Mouse (Mus musculus) embryonic facial prominence, embryonic 13.5 days (tissue): ENCODE results near the gene Gm10720. TPM values are rescaled to one million over a fixed set of nuclear protein-coding genes. Genes with fewer than 3 reads are reported as not detected.
"Not testable (repeated sequence)": the region's sequence is repeated elsewhere in the genome, so short reads cannot be mapped to it uniquely, and the experiment has no call there.

Source experiments
- ATAC-seq: fragments of 200-750 bp; cut with Nextera tagmentation; 2 replicates; pipeline ENCODE4 v1.8.0; 2017; ENCODE audit warnings: low read depth; ENCODE audit not compliant: insufficient number of reproducible peaks, insufficient read depth, low FRiP score, low TSS enrichment
- H3K27ac ChIP-seq: fragments of 300-500 bp; sonication (generic); 2 replicates; pipeline ENCODE4 v1.5.1; 2015; ENCODE audit warnings: moderate library complexity, mild to moderate bottlenecking, inconsistent platforms
- H3K27me3 ChIP-seq: fragments of 300-500 bp; sonication (generic); 2 replicates; pipeline ENCODE4 v1.6.1; 2015; ENCODE audit warnings: mild to moderate bottlenecking, inconsistent platforms
- H3K36me3 ChIP-seq: fragments of 300-500 bp; sonication (generic); 2 replicates; pipeline ENCODE4 v1.6.1; 2015; ENCODE audit warnings: mild to moderate bottlenecking, inconsistent platforms
- H3K4me1 ChIP-seq: fragments of 300-500 bp; sonication (generic); 2 replicates; pipeline ENCODE4 v1.6.1; 2015; ENCODE audit warnings: inconsistent platforms
- H3K4me2 ChIP-seq: fragments of 300-500 bp; sonication (generic); 2 replicates; pipeline ENCODE4 v1.6.1; 2015; ENCODE audit warnings: moderate library complexity, mild to moderate bottlenecking, inconsistent platforms
- H3K4me3 ChIP-seq: fragments of 300-500 bp; sonication (generic); 2 replicates; pipeline ENCODE4 v1.5.1; 2015; ENCODE audit warnings: mild to moderate bottlenecking, inconsistent platforms
- H3K9ac ChIP-seq: fragments of 300-500 bp; sonication (generic); 2 replicates; pipeline ENCODE4 v1.6.1; 2015; ENCODE audit warnings: mild to moderate bottlenecking, inconsistent platforms
- H3K9me3 ChIP-seq: fragments of 300-500 bp; sonication (generic); 2 replicates; pipeline ENCODE4 v1.6.1; 2016; ENCODE audit warnings: inconsistent platforms
- WGBS: fragments of 180-500 bp; shearing (Covaris S2); methylation state at CpG from one replicate; pipeline ENCODE4 v1.1.7; 2015; ENCODE audit warnings: mixed read lengths; 5-methylcytosine and 5-hydroxymethylcytosine counted together
- polyA plus RNA-seq: library from polyadenylated mRNA; unstranded; fragments of >200 nt; fragmentation: Nextera tagmentation; extraction: Ambion mirVana; gene quantifications from 2 replicates; pipeline ENCODE4 v1.2.1, GENCODE M21; 2015

Gene Gm10720
- not detected in 2 replicates for polyA plus RNA-seq

DNA sequence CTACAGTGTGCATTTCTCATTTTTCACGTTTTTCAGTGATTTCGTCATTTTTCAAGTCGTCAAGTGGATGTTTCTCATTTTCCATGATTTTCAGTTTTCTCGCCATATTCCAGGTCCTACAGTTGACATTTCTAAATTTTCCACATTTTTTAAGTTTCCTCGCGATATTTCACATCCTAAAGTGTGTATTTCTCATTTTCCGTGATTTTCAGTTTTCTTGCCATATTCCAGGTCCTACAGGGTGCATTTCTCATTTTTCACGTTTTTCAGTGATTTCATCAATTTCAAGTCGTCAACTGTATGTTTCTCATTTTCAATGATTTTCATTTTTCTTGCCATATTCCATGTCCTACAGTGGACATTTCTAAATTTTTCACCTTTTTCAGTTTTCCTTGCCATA lies at the start of gene Gm10720:
Gene Gm10720 (plus strand): TSS at position 301 of the 400 bp plus-strand sequence.
- not testable (repeated sequence) for H3K9ac ChIP-seq, H3K4me3 ChIP-seq, ATAC-seq, H3K27me3 ChIP-seq, H3K9me3 ChIP-seq, H3K27ac ChIP-seq, H3K4me1 ChIP-seq, H3K36me3 ChIP-seq, H3K4me2 ChIP-seq
- 73% methylated on average over 5 of the region's 9 CpGs for WGBS

DNA sequence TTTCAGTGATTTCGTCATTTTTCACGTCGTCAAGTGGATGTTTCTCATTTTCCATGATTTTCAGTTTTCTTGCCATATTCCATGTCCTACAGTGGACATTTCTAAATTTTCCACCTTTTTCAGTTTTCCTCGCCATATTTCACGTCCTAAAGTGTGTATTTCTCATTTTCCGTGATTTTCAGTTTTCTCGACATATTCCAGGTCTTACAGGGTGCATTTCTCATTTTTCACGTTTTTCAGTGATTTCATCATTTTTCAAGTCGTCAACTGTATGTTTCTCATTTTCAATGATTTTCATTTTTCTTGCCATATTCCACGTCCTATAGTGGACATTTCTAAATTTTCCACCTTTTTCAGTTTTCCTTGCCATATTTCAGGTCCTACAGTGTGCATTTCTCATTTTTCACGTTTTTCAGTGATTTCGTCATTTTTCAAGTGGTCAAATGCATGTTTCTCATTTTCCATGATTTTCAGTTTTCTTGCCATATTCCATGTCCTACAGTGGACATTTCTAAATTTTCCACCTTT lies 14.9 kb upstream of the Gm10720 start, which contains the start of gene Gm10722:
Gene Gm10722 (plus strand): TSS at position 478 of the 528 bp plus-strand sequence.
- H3K27me3 ChIP-seq, H3K4me1 ChIP-seq, H3K27ac ChIP-seq, H3K36me3 ChIP-seq, H3K4me3 ChIP-seq, H3K4me2 ChIP-seq, ATAC-seq, H3K9ac ChIP-seq, H3K9me3 ChIP-seq: not testable (repeated sequence)
- WGBS: 73% methylated on average over 12 of the region's 12 CpGs

DNA sequence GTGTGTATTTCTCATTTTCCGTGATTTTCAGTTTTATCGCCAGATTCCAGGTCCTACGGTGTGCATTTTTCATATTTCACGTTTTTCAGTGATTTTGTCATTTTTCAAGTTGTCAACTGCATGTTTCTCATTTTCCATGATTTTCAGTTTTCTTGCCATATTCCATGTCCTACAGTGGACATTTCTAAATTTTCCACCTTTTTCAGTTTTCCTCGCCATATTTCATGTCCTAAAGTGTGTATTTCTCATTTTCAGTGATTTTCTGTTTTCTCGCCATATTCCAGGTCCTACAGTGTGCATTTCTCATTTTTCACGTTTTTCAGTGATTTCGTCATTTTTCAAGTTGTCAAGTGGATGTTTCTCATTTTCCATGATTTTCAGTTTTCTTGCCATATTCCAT lies 14.4 kb upstream of the Gm10720 start:
- H3K36me3 ChIP-seq, H3K27ac ChIP-seq, H3K4me1 ChIP-seq, H3K4me3 ChIP-seq, H3K4me2 ChIP-seq, ATAC-seq, H3K27me3 ChIP-seq, H3K9me3 ChIP-seq, H3K9ac ChIP-seq: not testable (repeated sequence)
- 64% methylated on average over 8 of the region's 8 CpGs for WGBS

DNA sequence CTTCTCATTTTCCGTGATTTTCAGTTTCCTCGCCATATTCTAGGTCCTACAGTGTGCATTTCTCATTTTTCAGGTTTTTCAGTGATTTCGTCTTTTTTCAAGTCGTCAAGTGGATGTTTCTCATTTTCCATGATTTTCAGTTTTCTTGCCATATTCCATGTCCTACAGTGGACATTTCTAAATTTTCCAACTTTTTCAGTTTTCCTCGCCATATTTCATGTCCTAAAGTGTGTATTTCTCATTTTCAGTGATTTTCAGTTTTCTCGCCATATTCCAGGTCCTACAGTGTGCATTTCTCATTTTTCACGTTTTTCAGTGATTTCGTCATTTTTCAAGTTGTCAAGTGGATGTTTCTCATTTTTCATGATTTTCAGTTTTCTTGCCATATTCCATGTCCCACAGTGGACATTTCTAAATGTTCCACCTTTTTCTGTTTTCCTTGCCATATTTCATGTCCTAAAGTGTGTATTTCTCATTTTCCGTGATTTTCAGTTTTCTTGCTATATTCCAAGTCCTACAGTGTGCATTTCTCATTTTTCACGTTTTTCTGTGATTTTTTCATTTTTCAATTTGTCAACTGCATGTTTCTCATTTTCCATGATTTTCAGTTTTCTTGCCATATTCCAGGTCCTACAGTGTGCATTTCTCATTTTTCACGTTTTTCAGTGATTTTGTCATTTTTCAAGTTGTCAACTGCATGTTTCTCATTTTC lies 13.3 kb upstream of the Gm10720 start:
- ATAC-seq: peak; percentile 87
- H3K4me3 ChIP-seq, H3K27me3 ChIP-seq, H3K27ac ChIP-seq, H3K36me3 ChIP-seq, H3K9me3 ChIP-seq, H3K9ac ChIP-seq, H3K4me2 ChIP-seq, H3K4me1 ChIP-seq: not testable (repeated sequence)
- 72% methylated on average over 9 of the region's 11 CpGs for WGBS

DNA sequence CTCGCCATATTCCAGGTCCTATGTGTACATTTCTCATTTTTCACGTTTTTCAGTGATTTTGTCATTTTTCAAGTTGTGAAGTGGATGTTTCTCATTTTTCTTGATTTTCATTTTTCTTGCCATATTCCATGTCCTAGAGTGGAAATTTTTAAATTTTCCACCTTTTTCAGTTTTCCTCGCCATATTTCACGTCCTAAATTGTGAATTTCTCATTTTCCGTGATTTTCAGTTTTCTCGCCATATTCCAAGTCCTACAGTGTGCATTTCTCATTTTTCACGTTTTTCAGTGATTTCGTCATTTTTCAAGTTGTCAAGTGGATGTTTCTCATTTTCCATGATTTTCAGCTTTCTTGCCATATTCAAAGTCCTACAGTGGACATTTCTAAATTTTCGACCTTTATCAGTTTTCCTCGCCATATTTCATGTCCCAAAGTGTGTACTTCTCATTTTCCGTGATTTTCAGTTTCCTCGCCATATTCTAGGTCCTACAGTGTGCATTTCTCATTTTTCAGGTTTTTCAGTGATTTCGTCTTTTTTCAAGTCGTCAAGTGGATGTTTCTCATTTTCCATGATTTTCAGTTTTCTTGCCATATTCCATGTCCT lies 12.6 kb upstream of the Gm10720 start, which contains the start of gene Gm11168:
Gene Gm11168 (plus strand): TSS at position 553 of the 603 bp plus-strand sequence.
- not testable (repeated sequence) for H3K27me3 ChIP-seq, H3K9ac ChIP-seq, H3K4me2 ChIP-seq, H3K9me3 ChIP-seq, H3K27ac ChIP-seq, ATAC-seq, H3K4me1 ChIP-seq, H3K36me3 ChIP-seq, H3K4me3 ChIP-seq
- 77% methylated on average over 6 of the region's 14 CpGs for WGBS

DNA sequence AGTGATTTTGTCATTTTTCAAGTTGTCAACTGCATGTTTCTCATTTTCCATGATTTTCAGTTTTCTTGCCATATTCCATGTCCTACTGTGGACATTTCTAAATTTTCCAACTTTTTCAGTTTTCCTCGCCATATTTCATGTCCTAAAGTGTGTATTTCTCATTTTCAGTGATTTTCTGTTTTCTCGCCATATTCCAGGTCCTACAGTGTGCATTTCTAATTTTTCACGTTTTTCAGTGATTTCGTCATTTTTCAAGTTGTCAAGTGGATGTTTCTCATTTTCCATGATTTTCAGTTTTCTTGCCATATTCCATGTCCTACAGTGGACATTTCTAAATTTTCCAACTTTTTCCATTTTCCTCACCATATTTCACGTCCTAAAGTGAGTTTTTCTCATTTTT lies 9.3 kb upstream of the Gm10720 start:
- not testable (repeated sequence) for H3K27me3 ChIP-seq, H3K36me3 ChIP-seq, H3K4me1 ChIP-seq, H3K27ac ChIP-seq, H3K9ac ChIP-seq, H3K4me3 ChIP-seq, H3K9me3 ChIP-seq, H3K4me2 ChIP-seq, ATAC-seq
- 83% methylated on average over 1 of the region's 5 CpGs for WGBS

DNA sequence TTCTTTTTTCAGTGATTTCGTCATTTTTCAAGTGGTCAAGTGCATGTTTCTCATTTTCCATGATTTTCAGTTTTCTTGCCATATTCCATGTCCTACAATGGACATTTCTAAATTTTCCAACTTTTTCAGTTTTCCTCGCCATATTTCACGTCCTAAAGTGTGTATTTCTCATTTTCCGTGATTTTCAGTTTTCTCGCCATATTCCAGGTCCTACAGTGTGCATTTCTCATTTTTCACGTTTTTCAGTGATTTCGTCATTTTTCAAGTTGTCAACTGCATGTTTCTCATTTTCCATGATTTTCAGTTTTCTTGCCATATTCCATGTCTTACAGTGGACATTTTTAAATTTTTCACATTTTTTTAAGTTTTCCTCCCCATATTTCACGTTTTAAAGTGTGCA lies 8.8 kb upstream of the Gm10720 start:
- H3K9ac ChIP-seq, H3K4me1 ChIP-seq, H3K4me2 ChIP-seq, H3K4me3 ChIP-seq, H3K27ac ChIP-seq, H3K9me3 ChIP-seq, H3K27me3 ChIP-seq, H3K36me3 ChIP-seq: not testable (repeated sequence)
- peak; percentile 76 for ATAC-seq
- 72% methylated on average over 8 of the region's 8 CpGs for WGBS

DNA sequence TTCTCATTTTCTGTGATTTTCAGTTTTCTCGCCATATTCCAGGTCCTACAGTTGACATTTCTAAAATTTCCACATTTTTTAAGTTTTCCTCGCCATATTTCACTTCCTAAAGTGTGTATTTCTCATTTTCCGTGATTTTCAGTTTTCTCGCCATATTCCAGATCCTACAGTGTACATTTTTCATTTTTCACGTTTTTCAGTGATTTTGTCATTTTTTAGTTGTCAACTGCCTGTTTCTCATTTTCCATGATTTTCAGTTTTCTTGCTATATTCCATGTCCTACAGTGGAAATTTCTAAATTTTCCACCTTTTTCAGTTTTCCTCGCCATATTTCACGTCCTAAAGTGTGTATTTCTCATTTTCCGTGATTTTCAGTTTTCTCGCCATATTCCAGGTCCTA lies 8.2 kb upstream of the Gm10720 start:
- not testable (repeated sequence) for H3K9me3 ChIP-seq, H3K27ac ChIP-seq, H3K4me3 ChIP-seq, H3K27me3 ChIP-seq, H3K36me3 ChIP-seq, H3K9ac ChIP-seq, H3K4me2 ChIP-seq, H3K4me1 ChIP-seq
- ATAC-seq: peak; percentile 8; the same call in 1 of the 2 replicates
- 80% methylated on average over 8 of the region's 9 CpGs for WGBS

DNA sequence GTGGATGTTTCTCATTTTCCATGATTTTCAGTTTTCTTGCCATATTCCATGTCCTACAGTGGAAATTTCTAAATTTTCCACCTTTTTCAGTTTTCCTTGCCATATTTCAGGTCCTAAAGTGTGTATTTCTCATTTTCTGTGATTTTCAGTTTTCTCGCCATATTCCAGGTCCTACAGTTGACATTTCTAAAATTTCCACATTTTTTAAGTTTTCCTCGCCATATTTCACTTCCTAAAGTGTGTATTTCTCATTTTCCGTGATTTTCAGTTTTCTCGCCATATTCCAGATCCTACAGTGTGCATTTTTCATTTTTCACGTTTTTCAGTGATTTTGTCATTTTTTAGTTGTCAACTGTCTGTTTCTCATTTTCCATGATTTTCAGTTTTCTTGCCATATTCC lies 6.1 kb upstream of the Gm10720 start:
- H3K27ac ChIP-seq: not testable (repeated sequence)
- WGBS: no CpG with 5 or more reads among the region's 5 CpGs
- peak; percentile 63 for ATAC-seq

DNA sequence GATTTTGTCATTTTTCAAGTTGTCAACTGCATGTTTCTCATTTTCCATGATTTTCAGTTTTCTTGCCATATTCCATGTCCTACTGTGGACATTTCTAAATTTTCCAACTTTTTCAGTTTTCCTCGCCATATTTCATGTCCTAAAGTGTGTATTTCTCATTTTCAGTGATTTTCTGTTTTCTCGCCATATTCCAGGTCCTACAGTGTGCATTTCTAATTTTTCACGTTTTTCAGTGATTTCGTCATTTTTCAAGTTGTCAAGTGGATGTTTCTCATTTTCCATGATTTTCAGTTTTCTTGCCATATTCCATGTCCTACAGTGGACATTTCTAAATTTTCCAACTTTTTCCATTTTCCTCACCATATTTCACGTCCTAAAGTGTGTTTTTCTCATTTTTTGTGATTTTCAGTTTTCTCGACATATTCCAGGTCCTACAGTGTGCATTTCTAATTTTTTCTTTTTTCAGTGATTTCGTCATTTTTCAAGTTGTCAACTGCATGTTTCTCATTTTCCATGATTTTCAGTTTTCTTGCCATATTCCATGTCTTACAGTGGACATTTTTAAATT lies 3.3 kb upstream of the Gm10720 start:
- H3K9me3 ChIP-seq, H3K36me3 ChIP-seq, H3K4me3 ChIP-seq, H3K9ac ChIP-seq, H3K4me1 ChIP-seq, H3K4me2 ChIP-seq, H3K27me3 ChIP-seq, ATAC-seq, H3K27ac ChIP-seq: not testable (repeated sequence)
- WGBS: 86% methylated on average over 3 of the region's 7 CpGs

More for the DNA sequence above, 6.1 kb upstream of the Gm10720 start:
- H3K27me3 ChIP-seq, H3K9ac ChIP-seq, H3K9me3 ChIP-seq, H3K4me3 ChIP-seq, H3K4me2 ChIP-seq, H3K4me1 ChIP-seq, H3K36me3 ChIP-seq: not testable (repeated sequence)

DNA sequence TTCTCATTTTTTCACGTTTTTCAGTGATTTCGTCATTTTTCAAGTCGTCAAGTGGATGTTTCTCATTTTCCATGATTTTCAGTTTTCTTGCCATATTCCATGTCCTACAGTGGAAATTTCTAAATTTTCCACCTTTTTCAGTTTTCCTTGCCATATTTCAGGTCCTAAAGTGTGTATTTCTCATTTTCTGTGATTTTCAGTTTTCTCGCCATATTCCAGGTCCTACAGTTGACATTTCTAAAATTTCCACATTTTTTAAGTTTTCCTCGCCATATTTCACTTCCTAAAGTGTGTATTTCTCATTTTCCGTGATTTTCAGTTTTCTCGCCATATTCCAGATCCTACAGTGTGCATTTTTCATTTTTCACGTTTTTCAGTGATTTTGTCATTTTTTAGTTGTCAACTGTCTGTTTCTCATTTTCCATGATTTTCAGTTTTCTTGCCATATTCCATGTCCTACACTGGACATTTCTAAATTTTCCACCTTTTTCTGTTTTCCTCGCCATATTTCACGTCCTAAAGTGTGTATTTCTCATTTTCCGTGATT lies 2.6 kb upstream of the Gm10720 start, which contains the start of gene Gm10721:
Gene Gm10721 (plus strand): TSS at position 408 of the 547 bp plus-strand sequence.
- H3K27me3 ChIP-seq, H3K9ac ChIP-seq, H3K4me1 ChIP-seq, H3K4me3 ChIP-seq, H3K36me3 ChIP-seq, H3K27ac ChIP-seq, H3K9me3 ChIP-seq, H3K4me2 ChIP-seq: not testable (repeated sequence)
- no CpG with 5 or more reads among the region's 11 CpGs for WGBS
- ATAC-seq: peak; percentile 72
